Mouse (Mus musculus) kidney, postnatal 4 days (tissue): ENCODE results near the gene Gm5485.
A peak's percentile ranks its signal among the peaks of the same experiment; 100 is the strongest.

ENCODE experiments used
- DNase-seq, 2 experiments: peaks; one replicate each; pipeline ENCODE4 v3.0.0; 2021; ENCODE audit warnings: mixed read lengths in 2 of 2

Gene Gm5485

GRCm38 (mm10) chr16:48368096-48368495 lies 44.1 kb downstream of the Gm5485 start:
- no peak for DNase-seq

- DNase-seq = peak in 1 of 2 experiments; percentile 3
These were observed 45.4 kb downstream of the Gm5485 start for GRCm38 (mm10) chr16:48366801-48367200.

- no peak for DNase-seq
These were observed 51.3 kb downstream of the Gm5485 start for GRCm38 (mm10) chr16:48360887-48361286.

- DNase-seq = no peak
These were observed 55.8 kb downstream of the Gm5485 start for GRCm38 (mm10) chr16:48356417-48356816.

GRCm38 (mm10) chr16:48355716-48356115 lies 56.5 kb downstream of the Gm5485 start:
- DNase-seq = no peak
